Mouse (Mus musculus) adrenal gland, adult 10 weeks (tissue): ENCODE data around the gene Gm10273. TPM values are rescaled to one million over a fixed set of nuclear protein-coding genes. Genes with fewer than 3 reads are reported as not detected.

ENCODE experiments used
- polyA plus RNA-seq: library from polyadenylated mRNA; stranded (reverse); fragments of 350-450 nt; fragmentation: Illumina TruSeq; extraction: RNeasy Lipid Tissue Mini Kit (QIAGEN cat#74804); gene quantifications from one replicate; pipeline ENCODE4 v1.2.3, GENCODE M21; 2014; ENCODE audit warnings: low read depth, low replicate concordance

The Gm10273 gene
- 5.1 TPM for polyA plus RNA-seq

GRCm38 (mm10) chr10:59395461-59395860 is at the start of gene Gm10273:
TSS of gene Gm10273 (plus strand) at chr10:59395632.

GRCm38 (mm10) chr10:59402899-59403792 is 7.7 kb downstream of the Gm10273 start, which contains the start of gene Pla2g12b:
TSS of gene Pla2g12b (plus strand) at chr10:59403660.

GRCm38 (mm10) chr10:59441735-59442134 is 46.3 kb downstream of the Gm10273 start, which contains the start of gene Oit3:
TSS of gene Oit3 (minus strand) at chr10:59441778.

Other genes starting within 250 kb of the Gm10273 start
- 114 TPM for gene Sept10, start 173.8 kb upstream of the Gm10273 start, polyA plus RNA-seq
- gene Sowahc, start 173.7 kb upstream of the Gm10273 start, polyA plus RNA-seq: 121 TPM
- 59.5 TPM for gene P4ha1, start 72.3 kb upstream of the Gm10273 start, polyA plus RNA-seq
- not detected for gene Pla2g12b, start 8.0 kb downstream of the Gm10273 start, polyA plus RNA-seq
- gene Oit3, start 46.1 kb downstream of the Gm10273 start, polyA plus RNA-seq: 6.2 TPM
- gene Gm10322, start 220.4 kb downstream of the Gm10273 start, polyA plus RNA-seq: not detected
- gene Mcu, start 221.1 kb downstream of the Gm10273 start, polyA plus RNA-seq: 32.0 TPM